Mouse (Mus musculus) midbrain, postnatal 0 days (tissue): ENCODE measurements around the gene Lef1. TPM values are rescaled to one million over a fixed set of nuclear protein-coding genes. Genes with fewer than 3 reads are reported as not detected.
A peak's percentile ranks its signal among the peaks of the same experiment; 100 is the strongest.

Experiments
- ATAC-seq: fragments of 200-750 bp; cut with Nextera tagmentation; 2 replicates; pipeline ENCODE4 v1.8.0; 2017; ENCODE audit warnings: moderate number of reproducible peaks, mild to moderate bottlenecking, moderate TSS enrichment, moderate library complexity; ENCODE audit not compliant: low FRiP score
- DNase-seq: peaks from one replicate; pipeline ENCODE4 v3.0.0-alpha.2; 2015; ENCODE audit warnings: low spot score
- H3K27ac ChIP-seq: fragments of 300-500 bp; sonication (generic); 2 replicates; pipeline ENCODE4 v1.5.1; 2014; ENCODE audit warnings: low read depth, mild to moderate bottlenecking, low read length, mixed read lengths
- H3K27me3 ChIP-seq: fragments of 300-500 bp; sonication (generic); 2 replicates; pipeline ENCODE4 v1.6.1; 2014; ENCODE audit warnings: low read length, control low read depth, mixed read lengths; ENCODE audit not compliant: insufficient read depth
- H3K36me3 ChIP-seq: fragments of 300-500 bp; sonication (generic); 2 replicates; pipeline ENCODE4 v1.6.1; 2014; ENCODE audit warnings: low read length, control low read depth, mixed read lengths; ENCODE audit not compliant: insufficient read depth
- H3K4me1 ChIP-seq: fragments of 300-500 bp; sonication (generic); 2 replicates; pipeline ENCODE4 v1.6.1; 2014; ENCODE audit warnings: mild to moderate bottlenecking, control low read depth, antibody characterized with exemption, low read length, mixed read lengths; ENCODE audit not compliant: insufficient read depth
- H3K4me2 ChIP-seq: fragments of 300-500 bp; sonication (generic); 2 replicates; pipeline ENCODE4 v1.6.1; 2014; ENCODE audit warnings: low read depth, mild to moderate bottlenecking, low read length, mixed read lengths; ENCODE audit not compliant: poor library complexity, severe bottlenecking
- H3K4me3 ChIP-seq: fragments of 300-500 bp; sonication (generic); 2 replicates; pipeline ENCODE4 v1.5.1; 2014; ENCODE audit warnings: low read depth, mild to moderate bottlenecking, low read length, moderate library complexity
- H3K9ac ChIP-seq: fragments of 300-500 bp; sonication (generic); replicated peaks from 2 replicates; pipeline ENCODE4 v1.6.1; 2014; ENCODE audit warnings: mild to moderate bottlenecking, low read length, moderate library complexity, mixed read lengths; ENCODE audit not compliant: poor library complexity, severe bottlenecking
- H3K9me3 ChIP-seq: fragments of 300-500 bp; sonication (generic); 2 replicates; pipeline ENCODE4 v1.6.1; 2016; ENCODE audit warnings: low read length, control low read depth
- CTCF ChIP-seq: IDR thresholded peaks from 2 replicates; pipeline ENCODE4 v1.5.1; 2016; ENCODE audit warnings: antibody characterized with exemption, mild to moderate bottlenecking
- WGBS: fragments of 180-500 bp; shearing (Covaris S2); extraction: QIAGEN DNeasy Blood & Tissue Kit; methylation state at CpG from one replicate; pipeline ENCODE4 v1.1.7; 2014; 5-methylcytosine and 5-hydroxymethylcytosine counted together
- polyA plus RNA-seq: library from polyadenylated mRNA; unstranded; fragments of >200 nt; fragmentation: Nextera tagmentation; extraction: Ambion mirVana; gene quantifications from 2 replicates; pipeline ENCODE4 v1.2.1, GENCODE M21; 2015
- total RNA-seq: library from RNA; depleted of rRNA; stranded (reverse); fragments of >200 nt; gene quantifications from 2 replicates; pipeline ENCODE4 v1.2.3, GENCODE M21; 2014

Lef1 gene
- total and polyA plus RNA-seq, 2 experiments from 2014 or later, result 42.0 to 50.4 TPM

- 0 out of 2 replicates have a peak, but pooled peaks cover 11% of the 10 kb centered on the region for H3K27me3 ChIP-seq
- TF ChIP-seq CTCF, result no peak
- WGBS, result 0% methylated on average over 13 of the region's 14 CpGs
- no peak for DNase-seq
- peak; percentile 50 for ATAC-seq
- H3K4me3 ChIP-seq, result peak overlapping the region; percentile 58
- peak overlapping the region; percentile 80 for H3K4me2 ChIP-seq
- H3K36me3 ChIP-seq, result no peaks in the 10 kb centered on the region
- no peaks in the 10 kb centered on the region for H3K9me3 ChIP-seq
- no peaks in the 10 kb centered on the region; the same call in 1 of the 2 replicates for H3K4me1 ChIP-seq
- peak overlapping the region; percentile 68 for H3K27ac ChIP-seq
- H3K9ac ChIP-seq, result peak overlapping the region; percentile 46; the same call in 1 of the 2 replicates
Measured at GRCm38 (mm10) chr3:131109686-131110070, 593 bp upstream of the Lef1 start.

- ATAC-seq (0 out of 2 replicates have a peak, but pooled peaks have one; percentile 17), DNase-seq (no peak)
- Histone ChIP-seq H3K27me3 (0 out of 2 replicates have a peak, but pooled peaks cover 11% of the 10 kb centered on the region), H3K4me1 (no peaks in the 10 kb centered on the region; the same call in 1 of the 2 replicates), H3K4me3 (peak overlapping the region; percentile 58), H3K36me3 (no peaks in the 10 kb centered on the region), H3K9ac (peak overlapping the region; percentile 58), H3K9me3 (no peaks in the 10 kb centered on the region), H3K27ac (peak overlapping the region; percentile 68), H3K4me2 (peak overlapping the region; percentile 80)
- TF ChIP-seq CTCF, result no peak
- WGBS, result under 1% methylated on average over 59 of the region's 59 CpGs
Measured at GRCm38 (mm10) chr3:131111151-131111850, 1.0 kb downstream of the Lef1 start.

- Histone ChIP-seq H3K9me3 (no peaks in the 10 kb centered on the region), H3K36me3 (no peaks in the 10 kb centered on the region), H3K4me1 (no peaks in the 10 kb centered on the region; the same call in 1 of the 2 replicates), H3K27ac (peak overlapping the region; percentile 68), H3K27me3 (0 out of 2 replicates have a peak, but pooled peaks cover 6% of the 10 kb centered on the region), H3K4me2 (peak overlapping the region; percentile 80), H3K9ac (peak overlapping the region; percentile 58), H3K4me3 (peak overlapping the region; percentile 58)
- WGBS, result under 1% methylated on average over 69 of the region's 69 CpGs
- ATAC-seq (peak; percentile 22), DNase-seq (no peak)
- no peak for TF ChIP-seq CTCF
Measured at GRCm38 (mm10) chr3:131111851-131112572, 1.7 kb downstream of the Lef1 start.

- TF ChIP-seq CTCF, result no peak
- no peak for DNase-seq
- Histone ChIP-seq H3K27me3 (0 out of 2 replicates have a peak, but pooled peaks cover under 1% of the 10 kb centered on the region), H3K27ac (peak overlapping the region; percentile 68; the same call in 1 of the 2 replicates), H3K4me1 (no peaks in the 10 kb centered on the region; the same call in 1 of the 2 replicates), H3K4me2 (peak overlapping the region; percentile 80), H3K4me3 (peak overlapping the region; percentile 58), H3K9ac (peak overlapping the region; percentile 58), H3K9me3 (no peaks in the 10 kb centered on the region), H3K36me3 (no peaks in the 10 kb centered on the region)
- WGBS, result 0% methylated on average over 7 of the region's 7 CpGs
- no peak for ATAC-seq
Measured at GRCm38 (mm10) chr3:131112573-131112955, 2.3 kb downstream of the Lef1 start.

- 8% methylated on average over 13 of the region's 13 CpGs for WGBS
- no peak for ATAC-seq
Measured at GRCm38 (mm10) chr3:131113029-131113428, 2.8 kb downstream of the Lef1 start.

More at GRCm38 (mm10) chr3:131113029-131113428, 2.8 kb downstream of the Lef1 start:
- no peaks in the 10 kb centered on the region; the same call in 1 of the 2 replicates for H3K4me1 ChIP-seq
- no peak for DNase-seq
- no peaks in the 10 kb centered on the region for H3K36me3 ChIP-seq
- peak overlapping the region; percentile 80 for H3K4me2 ChIP-seq
- TF ChIP-seq CTCF, result no peak
- H3K9me3 ChIP-seq, result no peaks in the 10 kb centered on the region
- H3K27ac ChIP-seq, result no peak overlapping the region
- H3K9ac ChIP-seq, result peak overlapping the region; percentile 58; the same call in 1 of the 2 replicates
- no peaks in the 10 kb centered on the region for H3K27me3 ChIP-seq
- H3K4me3 ChIP-seq, result peak overlapping the region; percentile 58
